Mouse (Mus musculus): ENCODE measurements at regions not wholly inside any gene's neighbourhood (a gene's known extent, or its start where the extent isn't known, plus 50 kb on each side); places are given as distances from the start of the nearest gene placed in this dataset.

- no peak for TF ChIP-seq POLR2A (IDR thresholded peaks at IDR 0.05; ENCODE audit: low read depth, low read length)
- no peak for TF ChIP-seq CTCF (IDR thresholded peaks at IDR 0.05; ENCODE audit: borderline replicate concordance, insufficient read depth, low read length)
Measured at GRCm38 (mm10) chr4:150713291-150713690, 61.3 kb upstream of the Slc45a1 start.
